Mouse (Mus musculus) kidney, adult 18-20 months (tissue): ENCODE results near the gene Adcy1.
"Not testable (repeated sequence)": the region's sequence is repeated elsewhere in the genome, so short reads cannot be mapped to it uniquely, and the experiment has no call there.

Experiments used
- DNase-seq: peaks from one replicate; pipeline ENCODE4 v3.0.0; 2021

Adcy1 gene

GRCm38 (mm10) chr11:7192710-7193109 is 129.4 kb downstream of the Adcy1 start:
- no peak for DNase-seq

- no peak for DNase-seq
These were observed 129.8 kb downstream of the Adcy1 start for GRCm38 (mm10) chr11:7193134-7193533.

- DNase-seq = no peak
These were observed 131.4 kb downstream of the Adcy1 start for GRCm38 (mm10) chr11:7194432-7195311.

- no peak for DNase-seq
These were observed 132.0 kb downstream of the Adcy1 start for GRCm38 (mm10) chr11:7195312-7195685.

GRCm38 (mm10) chr11:7197491-7197941 is 134.2 kb downstream of the Adcy1 start, which contains the start of gene Igfbp1:
Gene Igfbp1, plus strand, starts transcription at chr11:7197782.
- DNase-seq = peak; percentile 84

GRCm38 (mm10) chr11:7198006-7198405 is 134.7 kb downstream of the Adcy1 start:
- peak; percentile 50 for DNase-seq

- DNase-seq = no peak
These were observed 135.4 kb downstream of the Adcy1 start for GRCm38 (mm10) chr11:7198481-7199256.

DNA sequence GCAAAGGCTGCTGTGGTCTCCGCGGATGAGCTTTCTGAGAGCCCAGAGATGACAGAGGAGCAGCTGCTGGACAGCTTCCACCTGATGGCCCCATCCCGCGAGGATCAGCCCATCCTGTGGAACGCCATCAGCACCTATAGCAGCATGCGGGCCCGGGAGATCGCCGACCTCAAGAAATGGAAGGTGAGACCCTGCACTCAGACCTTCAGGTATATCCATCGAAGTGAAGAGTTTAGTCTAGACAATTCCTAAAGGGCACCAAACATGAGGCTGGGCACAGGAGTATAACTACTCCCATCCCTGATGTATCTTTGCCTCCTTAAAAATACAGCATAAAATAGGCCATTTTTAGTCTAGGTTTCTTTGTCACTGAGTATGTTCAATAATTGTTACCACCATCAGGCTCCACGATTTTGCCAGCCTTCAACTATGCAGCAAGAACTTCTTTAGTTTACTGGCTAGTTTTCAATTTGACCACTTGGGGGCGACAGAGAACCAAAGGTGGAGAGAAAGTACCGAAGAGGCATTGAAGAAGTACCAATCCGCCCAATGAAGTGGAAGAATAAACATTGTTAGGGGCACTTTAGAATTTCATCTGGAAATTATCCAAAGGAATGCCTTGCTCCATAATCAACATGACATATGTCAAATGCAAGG is 136.6 kb downstream of the Adcy1 start:
- DNase-seq = peak; percentile 45

- no peak for DNase-seq
These were observed 137.1 kb downstream of the Adcy1 start for GRCm38 (mm10) chr11:7200393-7200783.

DNA sequence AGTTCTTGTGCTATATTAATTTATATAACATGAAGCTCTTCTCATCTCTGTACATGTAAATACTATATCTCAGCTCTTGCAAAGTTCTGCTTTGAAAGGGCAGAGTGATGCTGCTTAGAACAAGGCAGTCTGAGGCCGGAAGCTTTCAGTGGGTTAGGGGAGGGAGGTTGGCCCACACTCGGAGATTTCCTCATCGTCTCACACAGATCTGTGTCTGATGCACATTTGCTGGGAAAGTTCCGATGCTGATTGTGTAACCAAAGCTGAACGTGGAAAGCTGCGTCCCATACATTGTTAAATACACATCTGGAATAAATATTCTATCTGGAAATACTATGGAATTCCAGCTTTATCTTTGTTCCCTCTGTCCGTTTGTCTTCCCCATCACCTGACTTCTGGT is 138.9 kb downstream of the Adcy1 start:
- DNase-seq = no peak

DNA sequence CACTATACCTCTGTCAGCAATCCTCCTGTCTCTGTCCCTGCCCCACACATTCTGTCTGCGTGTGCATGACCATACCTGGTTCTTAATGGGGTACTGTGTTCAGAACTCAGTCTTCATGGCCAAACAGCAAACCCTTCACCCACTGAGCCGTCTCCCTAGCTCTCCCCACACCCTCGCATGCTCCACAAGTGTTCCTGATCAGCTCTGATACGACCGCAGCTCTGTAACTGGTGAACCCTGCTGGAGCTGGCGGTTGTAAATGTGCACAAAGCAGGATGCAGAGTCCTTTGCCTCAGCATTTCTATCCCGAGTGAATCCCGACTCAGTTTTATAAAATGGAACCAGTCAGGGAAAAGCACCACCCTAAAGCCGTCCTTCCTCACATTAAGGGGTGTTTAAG is 140.6 kb downstream of the Adcy1 start:
- DNase-seq = no peak

DNA sequence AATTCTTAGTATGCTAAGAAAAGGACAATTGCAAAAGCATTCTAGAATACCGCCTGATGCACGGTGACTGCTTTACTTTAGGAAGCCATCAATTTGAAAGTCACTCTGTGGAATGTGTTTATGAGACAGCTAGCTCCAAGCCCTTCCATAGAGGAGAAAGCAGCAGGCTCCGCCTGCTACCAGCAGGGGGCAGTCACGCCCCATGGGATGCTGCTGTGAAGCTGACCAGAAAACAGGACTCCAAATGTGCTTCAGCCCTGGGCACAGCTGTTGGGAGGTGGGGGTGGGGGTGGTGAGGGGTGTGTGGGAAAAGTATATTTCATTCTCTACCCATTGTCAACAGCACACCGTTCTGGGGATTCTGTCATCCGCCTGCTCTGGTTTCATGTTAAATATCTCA is 147.1 kb downstream of the Adcy1 start:
- peak; percentile 76 for DNase-seq

DNA sequence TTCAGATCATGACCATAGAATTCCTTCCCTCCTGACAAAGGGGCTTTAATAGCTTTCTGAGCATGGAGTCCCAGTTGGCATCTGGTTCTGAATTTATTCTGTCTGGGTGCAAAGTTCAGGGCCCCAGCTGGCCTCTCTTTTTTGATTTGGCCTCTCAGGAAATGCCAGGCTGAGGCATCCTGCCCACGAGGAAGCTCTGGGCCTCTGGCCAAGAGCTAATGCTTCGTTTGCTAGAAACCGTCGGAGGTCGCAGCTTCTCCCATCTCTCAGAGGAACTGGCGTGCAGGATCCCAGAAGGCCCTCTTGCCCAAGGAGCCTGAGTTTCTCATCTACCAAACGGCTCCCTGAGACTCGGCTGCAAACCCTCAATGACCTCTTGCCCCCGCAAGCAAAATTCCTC is 147.9 kb downstream of the Adcy1 start:
- peak; percentile 61 for DNase-seq

DNA sequence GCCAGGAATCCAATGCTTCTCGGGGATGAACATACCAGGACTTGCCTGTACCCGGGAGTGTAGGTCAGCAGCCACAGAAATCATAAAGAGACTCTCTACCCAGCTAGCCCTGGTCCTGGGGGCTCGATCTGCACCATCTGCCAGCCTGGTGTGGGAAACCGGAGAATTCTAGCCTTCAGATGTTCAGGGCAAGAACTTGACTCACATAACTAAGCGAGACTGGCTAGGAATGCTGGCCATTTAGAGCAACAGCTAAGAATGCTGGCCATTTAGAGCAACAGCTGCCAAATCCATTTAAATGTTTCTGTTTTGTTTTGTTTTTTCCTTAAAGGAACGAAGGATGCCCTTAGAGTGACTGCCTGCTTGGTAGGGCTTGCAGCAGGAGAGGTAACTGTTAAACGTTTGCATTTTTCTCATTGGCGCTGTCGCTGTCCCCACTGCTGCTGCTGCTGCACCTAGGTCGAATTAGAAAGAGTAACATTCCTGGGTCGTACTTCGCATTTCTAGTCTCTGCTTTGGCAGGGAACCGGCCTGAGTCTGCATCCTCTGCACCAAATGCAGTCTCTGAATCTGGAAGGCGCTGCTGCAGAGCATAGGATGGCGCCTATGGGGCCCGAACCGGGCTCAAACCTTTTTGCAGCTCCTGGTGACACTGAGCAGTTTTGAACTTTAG is 149.0 kb downstream of the Adcy1 start:
- no peak for DNase-seq

DNA sequence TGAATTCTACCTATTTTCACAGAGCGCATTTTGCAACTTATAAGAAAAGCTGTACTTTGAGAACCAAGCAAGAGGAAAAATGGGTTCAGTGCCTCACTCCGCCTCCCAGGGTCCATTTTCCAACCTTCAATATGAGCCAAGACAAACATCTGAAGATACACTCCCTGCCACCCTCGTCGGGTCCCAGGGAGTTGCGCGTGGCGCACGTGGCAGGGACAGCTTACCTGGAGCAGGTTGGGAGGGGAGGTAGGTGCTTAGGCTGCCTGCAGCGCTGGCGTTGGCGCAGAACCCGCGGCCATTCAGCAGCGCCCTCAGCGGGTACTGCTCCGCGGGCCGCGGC is 149.8 kb downstream of the Adcy1 start:
- DNase-seq = peak; percentile 34

DNA sequence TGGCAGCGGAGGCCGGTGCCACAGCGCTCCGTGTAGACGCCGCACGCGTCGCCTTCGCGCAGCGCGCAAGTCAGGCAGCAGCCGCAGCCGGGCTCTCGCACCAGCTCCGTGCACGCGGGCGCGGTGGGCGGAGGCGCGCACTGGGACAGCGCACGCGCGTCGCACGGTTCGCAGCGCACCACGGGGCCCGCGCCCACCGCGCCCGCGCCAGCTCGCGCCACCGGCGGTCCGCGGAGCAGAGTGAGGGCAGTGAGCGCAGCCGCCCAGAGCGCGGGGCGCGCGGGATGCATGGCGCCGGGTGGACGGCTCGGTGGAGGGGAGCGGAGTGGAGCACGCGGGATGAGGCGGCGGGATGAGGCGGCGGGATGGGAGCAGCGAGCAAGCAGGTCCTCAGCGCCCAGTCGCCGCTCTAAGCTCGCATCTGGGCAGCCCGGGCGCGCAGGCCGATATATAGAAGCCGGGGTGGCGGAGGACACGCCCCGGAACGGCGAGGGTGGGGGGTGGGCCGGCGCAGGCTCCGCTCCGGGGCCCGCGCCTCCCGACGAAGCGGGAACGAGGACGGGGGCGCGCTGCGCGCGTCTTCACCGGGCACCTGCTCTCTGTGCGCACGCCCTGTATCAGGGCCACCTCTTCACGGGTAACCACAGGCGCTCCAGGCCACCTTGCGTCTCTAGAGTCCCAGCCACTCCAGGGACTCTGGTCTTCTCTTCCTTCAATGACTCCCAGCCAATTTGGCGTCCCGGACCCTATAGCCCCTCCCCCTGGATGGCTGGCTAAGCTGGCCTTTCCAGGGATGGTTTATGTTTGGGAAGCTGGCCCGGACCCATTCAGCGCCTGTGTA is 150.4 kb downstream of the Adcy1 start, which contains the start of gene Igfbp3:
Gene Igfbp3 (minus strand): TSS at position 423 of the 841 bp plus-strand sequence.
- DNase-seq = peak; percentile 65

DNA sequence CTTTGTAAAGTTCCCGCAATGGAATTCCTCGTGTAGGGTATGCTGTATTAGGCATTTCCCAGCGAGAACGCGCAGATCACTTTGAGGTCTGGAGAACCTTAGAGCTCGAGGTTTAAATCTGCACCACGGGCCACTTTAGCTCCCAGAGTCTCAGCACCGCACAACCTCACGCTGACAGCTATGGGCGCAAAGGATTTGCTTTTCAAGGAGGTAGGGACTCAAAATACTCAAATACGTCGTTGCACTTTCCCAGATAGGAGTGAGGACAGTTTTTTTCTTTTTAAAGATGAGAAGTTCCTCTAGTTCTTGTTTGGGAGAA is 151.0 kb downstream of the Adcy1 start:
- no peak for DNase-seq

DNA sequence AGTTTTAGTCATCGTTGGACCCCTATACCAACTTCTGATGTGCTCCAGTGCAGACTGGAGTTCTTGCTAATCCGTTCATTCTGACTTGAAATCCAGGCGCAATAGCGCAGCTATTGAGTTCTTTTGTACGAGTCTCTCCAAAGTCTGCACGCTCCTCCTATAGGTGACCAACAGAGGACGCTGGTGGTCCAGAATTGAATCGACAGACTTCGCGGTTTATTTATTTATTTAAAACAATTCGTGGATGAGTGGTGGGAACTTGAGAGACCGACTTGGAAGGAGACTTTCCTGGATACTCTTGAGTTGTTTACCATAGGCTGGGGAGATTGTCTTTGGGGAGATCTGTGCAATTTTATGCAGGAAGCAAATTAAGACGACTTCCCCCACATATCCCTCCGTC is 151.5 kb downstream of the Adcy1 start:
- peak; percentile 54 for DNase-seq

DNA sequence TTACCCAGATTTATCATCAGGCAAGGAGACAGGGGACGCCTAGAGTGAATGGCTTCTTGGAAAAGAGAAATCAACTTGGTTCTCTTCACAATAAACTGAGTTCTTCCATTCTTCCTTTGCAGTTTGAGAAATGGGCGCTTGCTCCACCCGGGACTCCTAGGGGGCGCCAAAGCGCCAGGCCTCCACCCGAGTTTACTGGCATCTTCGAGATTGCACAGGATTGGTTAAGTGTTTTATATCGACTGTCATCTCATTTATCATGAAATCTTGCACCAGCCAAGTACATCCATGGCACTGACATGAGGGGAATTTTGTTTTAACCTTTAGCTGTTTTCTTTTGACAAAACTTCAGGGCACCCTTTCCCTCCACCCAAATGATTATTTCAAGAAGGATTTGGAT is 152.4 kb downstream of the Adcy1 start:
- DNase-seq = peak; percentile 77

DNA sequence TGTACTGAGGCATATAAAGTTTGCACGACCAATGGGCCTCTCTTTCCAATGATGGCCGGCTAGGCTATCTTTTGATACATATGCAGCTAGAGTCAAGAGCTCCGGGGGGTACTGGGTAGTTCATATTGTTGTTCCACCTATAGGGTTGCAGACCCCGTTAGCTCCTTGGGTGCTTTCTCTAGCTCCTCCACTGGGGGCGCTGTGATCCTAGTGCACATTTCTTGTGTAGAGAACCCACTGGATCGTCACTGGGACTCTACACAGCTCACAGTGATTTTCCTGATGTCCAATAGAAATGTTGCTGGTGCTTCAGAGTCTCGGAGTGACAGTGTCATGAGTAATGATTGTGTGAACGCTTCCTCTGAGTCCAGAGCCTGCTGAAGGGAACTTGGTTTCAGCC is 158.5 kb downstream of the Adcy1 start:
- not testable (repeated sequence) for DNase-seq

- DNase-seq = no peak
These were observed 162.9 kb downstream of the Adcy1 start for GRCm38 (mm10) chr11:7226200-7226599.
